Mouse (Mus musculus): ENCODE data around the gene Zscan21. TPM values are rescaled to one million over a fixed set of nuclear protein-coding genes. Genes with fewer than 3 reads are reported as not detected.

The Zscan21 gene
- total and polyA plus RNA-seq, 3 experiments = 5.9 to 11.7 (median 10.1) TPM

DNA sequence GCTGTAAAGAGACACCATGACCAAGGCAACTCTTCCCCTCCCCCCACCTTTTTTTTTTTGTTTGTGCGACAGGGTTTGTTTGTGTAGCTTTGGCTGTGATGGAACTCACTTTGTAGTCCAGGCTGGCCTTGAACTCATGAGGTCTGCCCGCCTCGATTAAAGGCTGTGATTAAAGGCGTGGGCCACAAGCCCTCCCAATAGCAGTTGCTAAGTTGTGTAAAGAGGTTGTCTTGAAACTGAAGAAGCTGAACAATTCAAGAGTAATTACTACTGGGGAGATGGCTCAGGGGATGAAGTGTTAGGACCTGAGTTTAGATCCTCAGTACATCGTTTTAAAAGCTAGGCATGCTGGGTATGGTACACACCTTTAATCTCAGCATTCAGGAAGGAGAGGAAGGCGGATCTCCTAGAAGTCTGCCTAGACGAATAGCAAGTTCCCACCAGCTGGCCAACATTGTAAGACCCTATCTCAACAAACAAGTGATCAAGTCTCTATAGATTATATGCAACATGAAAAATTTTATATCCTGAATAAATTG is 43.6 kb downstream of the Zscan21 start:
- no peak overlapping the region for H3K9ac ChIP-seq (ENCODE audit: low read depth, low read length)
- 62% methylated on average over 7 of the region's 7 CpGs for WGBS
- DNase-seq = no peak
- peak overlapping the region; percentile 81 for H3K27ac ChIP-seq
- H3K4me1 ChIP-seq (ENCODE audit: control insufficient read depth, insufficient read depth, low read length) = peaks cover 1% of the 10 kb centered on the region; the same call in 1 of the 2 replicates
- H3K36me3 ChIP-seq (ENCODE audit: control insufficient read depth, insufficient read depth, low read length) = no peaks in the 10 kb centered on the region
- H3K4me3 ChIP-seq = peak overlapping the region; percentile 86
- no peaks in the 10 kb centered on the region for H3K79me2 ChIP-seq (replicated peaks; ENCODE audit: control insufficient read depth, insufficient read depth, low read length)
- intact Hi-C loops (cut with DNase I) = no loop called here
- H3K27me3 ChIP-seq (ENCODE audit: control insufficient read depth, insufficient read depth, low read length) = no peaks in the 10 kb centered on the region
- TF ChIP-seq POLR2A (IDR thresholded peaks at IDR 0.05; ENCODE audit: insufficient read depth, low read depth, low read length) (no peak), EP300 (IDR thresholded peaks at IDR 0.05; ENCODE audit: insufficient read depth, low read depth, low read length) (no peak), CTCF (IDR thresholded peaks at IDR 0.05) (no peak)

DNA sequence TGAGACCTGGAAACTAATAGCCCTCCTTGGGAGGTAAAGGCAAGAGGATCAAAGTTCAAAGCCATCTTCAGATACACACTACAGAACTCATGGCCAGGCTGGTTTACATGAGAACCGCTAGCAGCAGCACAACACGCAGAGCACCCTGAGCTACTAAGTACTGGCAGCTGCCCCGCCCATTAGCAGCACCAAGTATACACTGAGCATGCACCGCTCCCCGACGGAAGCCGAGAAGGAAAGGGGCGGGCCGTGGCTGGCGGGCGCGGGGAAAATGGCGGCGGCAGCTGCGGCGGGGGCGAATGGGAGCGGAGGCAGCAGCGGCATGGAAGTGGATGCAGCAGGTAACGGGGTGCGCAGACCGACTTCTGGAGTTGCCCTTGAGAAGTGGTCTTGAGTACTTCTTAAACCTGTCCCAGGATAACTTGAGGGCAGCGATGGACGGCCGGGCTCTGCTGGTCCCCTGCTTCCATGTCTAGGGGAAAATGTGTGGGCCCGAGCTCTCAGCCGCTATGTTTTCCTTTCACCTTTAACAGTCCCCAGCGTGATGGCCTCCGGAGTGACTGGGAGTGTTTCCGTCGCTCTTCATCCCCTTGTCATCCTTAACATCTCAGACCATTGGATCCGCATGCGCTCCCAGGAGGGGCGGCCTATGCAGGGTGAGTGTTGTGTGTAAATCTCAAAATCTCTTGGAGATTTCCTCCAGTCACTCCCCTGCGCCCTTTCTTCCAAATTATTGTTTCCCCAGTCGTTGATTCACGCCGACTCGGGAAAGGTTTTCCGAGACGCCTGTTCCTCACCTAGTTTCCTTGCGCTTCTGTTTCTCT is 44.4 kb downstream of the Zscan21 start, which contains the start of gene Cops6:
Gene Cops6, plus strand, starts transcription at position 230 of the 824 bp plus-strand sequence.
- Histone ChIP-seq H3K27me3 (ENCODE audit: control insufficient read depth, insufficient read depth, low read length) (no peaks in the 10 kb centered on the region), H3K4me1 (ENCODE audit: control insufficient read depth, insufficient read depth, low read length) (peaks cover 1% of the 10 kb centered on the region; the same call in 1 of the 2 replicates), H3K4me3 (peak within 1 kb of the TSS; percentile 86), H3K9ac (ENCODE audit: low read depth, low read length) (peak within 1 kb of the TSS; percentile 85), H3K36me3 (ENCODE audit: control insufficient read depth, insufficient read depth, low read length) (no peaks in the 10 kb centered on the region), H3K27ac (peak within 1 kb of the TSS; percentile 81), H3K79me2 (replicated peaks; ENCODE audit: control insufficient read depth, insufficient read depth, low read length) (no peaks in the 10 kb centered on the region)
- 2% methylated on average over 42 of the region's 42 CpGs for WGBS
- intact Hi-C loops (cut with DNase I) = loop anchor here (1.0 kb wide), 1 partner anchor 9 kb away; no protein-coding TSS in a partner anchor
- peak; percentile 95 to 98 for DNase-seq
- 0 out of 2 replicates have a peak, but pooled peaks have one; percentile 51 for TF ChIP-seq EP300 (IDR thresholded peaks at IDR 0.05; ENCODE audit: insufficient read depth, low read depth, low read length)
- TF ChIP-seq POLR2A (IDR thresholded peaks at IDR 0.05; ENCODE audit: insufficient read depth, low read depth, low read length) = peak; percentile 87
- peak; percentile 10; the same call in 1 of the 2 replicates for TF ChIP-seq CTCF (IDR thresholded peaks at IDR 0.05)

- Histone ChIP-seq H3K4me1 (ENCODE audit: control insufficient read depth, insufficient read depth, low read length) (peaks cover 1% of the 10 kb centered on the region; the same call in 1 of the 2 replicates), H3K9ac (ENCODE audit: low read depth, low read length) (no peak overlapping the region), H3K36me3 (ENCODE audit: control insufficient read depth, insufficient read depth, low read length) (no peaks in the 10 kb centered on the region), H3K27ac (no peak overlapping the region), H3K27me3 (ENCODE audit: control insufficient read depth, insufficient read depth, low read length) (no peaks in the 10 kb centered on the region), H3K4me3 (no peak overlapping the region), H3K79me2 (replicated peaks; ENCODE audit: control insufficient read depth, insufficient read depth, low read length) (no peaks in the 10 kb centered on the region)
- TF ChIP-seq POLR2A (IDR thresholded peaks at IDR 0.05; ENCODE audit: insufficient read depth, low read depth, low read length) (no peak), EP300 (IDR thresholded peaks at IDR 0.05; ENCODE audit: insufficient read depth, low read depth, low read length) (no peak), CTCF (IDR thresholded peaks at IDR 0.05) (no peak)
- DNase-seq = no peak
- intact Hi-C loops (cut with DNase I) = no loop called here
- 72% methylated on average over 6 of the region's 6 CpGs for WGBS
Measured at GRCm38 (mm10) chr5:138163046-138163445, 46.3 kb downstream of the Zscan21 start.

DNA sequence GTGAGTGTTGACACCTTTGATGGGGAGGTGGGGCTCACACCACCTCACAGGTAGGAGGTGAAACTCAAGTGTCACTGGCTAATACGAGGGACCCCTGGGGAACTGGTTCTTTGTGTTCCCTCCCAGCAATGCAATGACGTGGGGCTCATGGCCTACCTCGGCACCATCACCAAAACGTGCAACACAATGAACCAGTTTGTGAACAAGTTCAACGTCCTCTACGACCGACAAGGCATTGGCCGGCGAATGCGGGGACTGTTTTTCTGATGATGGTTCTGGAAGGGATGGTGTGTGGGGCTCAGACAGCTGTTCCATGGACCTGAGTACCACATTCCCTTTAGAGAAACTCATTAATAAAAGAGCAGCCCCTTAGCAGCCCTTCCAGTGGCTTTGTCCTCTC is 46.9 kb downstream of the Zscan21 start:
- Histone ChIP-seq H3K27me3 (ENCODE audit: control insufficient read depth, insufficient read depth, low read length) (no peaks in the 10 kb centered on the region), H3K4me1 (ENCODE audit: control insufficient read depth, insufficient read depth, low read length) (peaks cover 1% of the 10 kb centered on the region; the same call in 1 of the 2 replicates), H3K36me3 (ENCODE audit: control insufficient read depth, insufficient read depth, low read length) (no peaks in the 10 kb centered on the region), H3K4me3 (no peak overlapping the region), H3K9ac (ENCODE audit: low read depth, low read length) (no peak overlapping the region), H3K27ac (no peak overlapping the region), H3K79me2 (replicated peaks; ENCODE audit: control insufficient read depth, insufficient read depth, low read length) (no peaks in the 10 kb centered on the region)
- 73% methylated on average over 10 of the region's 10 CpGs for WGBS
- intact Hi-C loops (cut with DNase I) = no loop called here
- TF ChIP-seq EP300 (IDR thresholded peaks at IDR 0.05; ENCODE audit: insufficient read depth, low read depth, low read length) = no peak
- TF ChIP-seq CTCF (IDR thresholded peaks at IDR 0.05) = no peak
- no peak for TF ChIP-seq POLR2A (IDR thresholded peaks at IDR 0.05; ENCODE audit: insufficient read depth, low read depth, low read length)
- DNase-seq = no peak

DNA sequence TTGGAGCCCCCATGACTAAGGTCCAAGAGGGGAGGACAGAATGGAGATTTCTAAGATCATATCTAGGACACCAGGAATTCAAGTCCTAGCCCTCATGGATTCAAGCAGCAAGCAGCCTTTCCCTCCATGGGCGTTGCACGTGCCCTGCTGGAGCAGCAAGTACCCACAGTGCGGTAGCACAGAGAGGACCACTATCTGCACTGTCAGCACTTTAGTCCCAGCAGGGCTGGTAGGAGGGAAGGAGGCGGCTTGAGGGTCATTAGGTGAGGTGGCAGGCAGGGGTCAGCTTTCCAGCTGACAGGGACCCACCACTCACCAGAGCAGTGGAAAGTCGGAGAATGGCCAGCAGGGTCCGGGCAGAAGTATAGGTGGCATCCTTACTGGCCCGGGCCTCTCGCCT is 48.9 kb downstream of the Zscan21 start:
- TF ChIP-seq CTCF (IDR thresholded peaks at IDR 0.05) (no peak), EP300 (IDR thresholded peaks at IDR 0.05; ENCODE audit: insufficient read depth, low read depth, low read length) (no peak), POLR2A (IDR thresholded peaks at IDR 0.05; ENCODE audit: insufficient read depth, low read depth, low read length) (no peak)
- 81% methylated on average over 8 of the region's 8 CpGs for WGBS
- DNase-seq = no peak
- Histone ChIP-seq H3K36me3 (ENCODE audit: control insufficient read depth, insufficient read depth, low read length) (no peaks in the 10 kb centered on the region), H3K27me3 (ENCODE audit: control insufficient read depth, insufficient read depth, low read length) (no peaks in the 10 kb centered on the region), H3K27ac (no peak overlapping the region), H3K79me2 (replicated peaks; ENCODE audit: control insufficient read depth, insufficient read depth, low read length) (no peaks in the 10 kb centered on the region), H3K4me3 (no peak overlapping the region), H3K4me1 (ENCODE audit: control insufficient read depth, insufficient read depth, low read length) (peaks cover 1% of the 10 kb centered on the region; the same call in 1 of the 2 replicates), H3K9ac (ENCODE audit: low read depth, low read length) (no peak overlapping the region)
- intact Hi-C loops (cut with DNase I) = no loop called here

Measured in heart, adult 2 months (tissue).